Mouse (Mus musculus) cerebellum, adult 2 months (tissue): ENCODE measurements around the gene Tmem181a.

ENCODE experiments used
- CTCF ChIP-seq: fragments of 200-500 bp; IDR thresholded peaks from 2 replicates; pipeline ENCODE4 v1.5.1; 2011; ENCODE audit warnings: low read depth, mild to moderate bottlenecking, control low read depth, low read length, moderate library complexity, borderline replicate concordance; ENCODE audit not compliant: insufficient read depth
- POLR2A ChIP-seq: fragments of 200-500 bp; IDR thresholded peaks from 2 replicates; pipeline ENCODE4 v1.6.1; 2011; ENCODE audit warnings: low read length, control low read depth, borderline replicate concordance; ENCODE audit not compliant: insufficient read depth

DNA sequence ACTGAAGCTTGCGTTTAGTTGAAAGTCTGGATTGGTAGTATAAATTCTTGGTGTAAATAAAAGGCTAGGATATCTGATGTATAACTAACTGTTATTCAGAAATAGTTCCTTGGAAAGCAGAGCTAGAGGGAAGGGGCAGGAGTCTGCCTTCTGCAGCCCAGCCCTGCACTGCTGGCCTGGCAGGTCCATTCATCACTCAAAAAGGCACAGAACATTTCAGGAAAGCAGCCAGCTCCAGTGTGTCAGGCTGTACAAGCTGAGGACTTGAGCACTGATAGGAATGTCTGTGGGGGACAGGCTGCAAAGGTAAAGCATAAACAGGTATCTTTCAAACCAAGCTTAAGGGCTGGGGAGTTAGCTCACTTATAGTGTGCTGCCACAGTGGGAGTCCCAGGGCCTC, 44.9 kb upstream of the Tmem181a start:
- no peak for TF ChIP-seq POLR2A
- TF ChIP-seq CTCF = no peak
